Mouse (Mus musculus) liver (tissue): Measurements from ENCODE around the gene Stk25.
"Not testable (repeated sequence)": the region's sequence is repeated elsewhere in the genome, so short reads cannot be mapped to it uniquely, and the experiment has no call there.

Experiments
- DNase-seq: peaks from one replicate; pipeline ENCODE4 v3.0.0-alpha.2; 2020; ENCODE audit warnings: mixed read lengths

Gene Stk25

GRCm38 (mm10) chr1:93658559-93658958, at the start of gene Stk25:
Gene Stk25, minus strand, starts transcription at chr1:93658659.
- not testable (repeated sequence) for DNase-seq

- DNase-seq, result no peak
Measured at GRCm38 (mm10) chr1:93705389-93705788, 46.9 kb upstream of the Stk25 start.

- DNase-seq, result no peak
Measured at GRCm38 (mm10) chr1:93704341-93704740, 45.9 kb upstream of the Stk25 start.

GRCm38 (mm10) chr1:93703472-93704048, 45.1 kb upstream of the Stk25 start:
- no peak for DNase-seq

- no peak for DNase-seq
Measured at GRCm38 (mm10) chr1:93702106-93702505, 43.6 kb upstream of the Stk25 start.

- no peak for DNase-seq
Measured at GRCm38 (mm10) chr1:93699159-93699558, 40.7 kb upstream of the Stk25 start.

- DNase-seq, result no peak
Measured at GRCm38 (mm10) chr1:93697317-93697716, 38.9 kb upstream of the Stk25 start.

- DNase-seq, result no peak
Measured at GRCm38 (mm10) chr1:93694966-93695365, 36.5 kb upstream of the Stk25 start.

GRCm38 (mm10) chr1:93693943-93694342, 35.5 kb upstream of the Stk25 start:
- no peak for DNase-seq

- DNase-seq, result no peak
Measured at GRCm38 (mm10) chr1:93693502-93693901, 35.0 kb upstream of the Stk25 start.

- no peak for DNase-seq
Measured at GRCm38 (mm10) chr1:93692773-93693172, 34.3 kb upstream of the Stk25 start.

- DNase-seq, result no peak
Measured at GRCm38 (mm10) chr1:93691786-93692357, 33.4 kb upstream of the Stk25 start.

GRCm38 (mm10) chr1:93691106-93691505, 32.6 kb upstream of the Stk25 start:
- no peak for DNase-seq

GRCm38 (mm10) chr1:93689901-93690496, 31.5 kb upstream of the Stk25 start:
- DNase-seq, result no peak

GRCm38 (mm10) chr1:93688154-93688553, 29.7 kb upstream of the Stk25 start:
- DNase-seq, result no peak

GRCm38 (mm10) chr1:93686961-93687320, 28.5 kb upstream of the Stk25 start:
- no peak for DNase-seq

GRCm38 (mm10) chr1:93686245-93686960, 27.9 kb upstream of the Stk25 start:
- DNase-seq, result peak; percentile 35

GRCm38 (mm10) chr1:93685401-93686244, 27.2 kb upstream of the Stk25 start, which contains the start of gene Bok:
Gene Bok, plus strand, starts transcription at chr1:93685660.
- DNase-seq, result peak; percentile 61

GRCm38 (mm10) chr1:93679889-93680568, 21.6 kb upstream of the Stk25 start:
- DNase-seq, result no peak

GRCm38 (mm10) chr1:93678386-93678785, 19.9 kb upstream of the Stk25 start:
- no peak for DNase-seq

- DNase-seq, result no peak
Measured at GRCm38 (mm10) chr1:93672682-93673081, 14.2 kb upstream of the Stk25 start.

GRCm38 (mm10) chr1:93669941-93670340, 11.5 kb upstream of the Stk25 start:
- no peak for DNase-seq
